Mouse (Mus musculus) kidney, adult 9 months (tissue): ENCODE measurements at regions not wholly inside any gene's neighbourhood (a gene's known extent, or its start where the extent isn't known, plus 50 kb on each side); places are given as distances from the start of the nearest gene placed in this dataset.
"Not testable (repeated sequence)": the region's sequence is repeated elsewhere in the genome, so short reads cannot be mapped to it uniquely, and the experiment has no call there.

ENCODE experiments used
- DNase-seq: peaks from one replicate; pipeline ENCODE4 v3.0.0; 2022

DNA sequence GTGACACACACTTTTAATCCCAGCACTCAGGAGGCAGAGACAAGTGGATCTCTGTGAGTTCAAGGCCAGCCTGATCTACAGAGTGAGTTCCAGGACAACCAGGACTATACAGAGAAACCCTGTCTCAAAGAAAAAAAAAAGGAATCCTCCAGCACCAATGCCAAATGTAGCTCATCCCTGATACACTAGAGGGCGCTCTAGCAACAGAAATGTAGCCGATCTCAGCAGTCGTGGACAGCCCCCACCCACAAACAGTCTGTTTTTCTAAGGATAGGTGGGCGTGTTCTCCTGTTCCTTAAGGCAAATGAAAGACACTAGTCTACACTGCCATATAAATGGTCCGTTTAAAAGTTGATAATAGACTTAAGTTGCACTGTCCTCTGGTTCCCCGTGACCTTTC, 2447.9 kb upstream of the Gm8797 start:
- peak; percentile 39 for DNase-seq

- no peak for DNase-seq
Measured at GRCm38 (mm10) chr3:3308461-3308860, 2442.1 kb upstream of the Gm8797 start.

GRCm38 (mm10) chr3:3308996-3309395, 2441.6 kb upstream of the Gm8797 start:
- no peak for DNase-seq

DNA sequence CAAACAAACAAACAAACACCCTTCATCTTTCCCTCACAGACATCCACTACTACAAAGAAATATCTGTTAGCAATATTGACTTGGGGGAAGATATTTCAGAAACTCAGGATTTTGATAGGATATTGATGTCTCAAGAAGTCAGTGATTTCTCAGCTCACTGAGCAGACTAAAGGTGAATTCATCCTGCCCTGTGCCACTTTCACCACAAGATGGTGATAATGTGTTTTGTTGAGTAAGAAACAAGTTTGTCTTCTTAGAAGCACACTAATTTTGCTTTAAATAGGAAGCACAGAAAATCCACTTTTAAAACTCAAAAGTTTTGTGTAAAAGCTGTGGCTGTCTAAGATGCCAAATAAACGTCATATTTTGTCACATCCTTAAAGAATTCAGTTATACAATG, 2439.8 kb upstream of the Gm8797 start:
- peak; percentile 9 for DNase-seq

- DNase-seq = no peak
Measured at GRCm38 (mm10) chr3:3349634-3350033, 2401.0 kb upstream of the Gm8797 start.

- not testable (repeated sequence) for DNase-seq
Measured at GRCm38 (mm10) chr3:3370859-3371258, 2379.7 kb upstream of the Gm8797 start.

- DNase-seq = peak; percentile 19
Measured at GRCm38 (mm10) chr3:3388056-3388770, 2362.4 kb upstream of the Gm8797 start.
